Mouse (Mus musculus) macrophage (primary cell): ENCODE measurements around the gene F7. TPM values are rescaled to one million over a fixed set of nuclear protein-coding genes. Genes with fewer than 3 reads are reported as not detected.
A peak's percentile ranks its signal among the peaks of the same experiment; 100 is the strongest.

Source experiments
- H3K27ac ChIP-seq: fragments of 350-480 bp; formaldehyde crosslinking; 2 replicates; pipeline ENCODE4 v1.9.0; 2021
- H3K36me3 ChIP-seq: fragments of 350-480 bp; formaldehyde crosslinking; 2 replicates; pipeline ENCODE4 v1.9.0; 2021; ENCODE audit errors: inconsistent target
- H3K4me3 ChIP-seq: fragments of 350-480 bp; formaldehyde crosslinking; 2 replicates; pipeline ENCODE4 v1.9.0; 2021; ENCODE audit errors: inconsistent target
- H3K79me2 ChIP-seq: fragments of 350-480 bp; formaldehyde crosslinking; 2 replicates; pipeline ENCODE4 v1.9.0; 2021; ENCODE audit errors: inconsistent target
- WGBS: methylation state at CpG from one replicate; pipeline ENCODE4 v1.1.7; 2026; ENCODE audit warnings: inconsistent platforms; ENCODE audit not compliant: missing documents; 5-methylcytosine and 5-hydroxymethylcytosine counted together
- polyA plus RNA-seq: library from polyadenylated mRNA; stranded (reverse); fragments of 250-400 nt; gene quantifications from 3 replicates; pipeline ENCODE4 v1.2.4, GENCODE M21; 2018; ENCODE audit warnings: inconsistent platforms

F7 gene
- polyA plus RNA-seq, 1 experiment from 2014 or later: 5.2 TPM

- Histone ChIP-seq H3K79me2 (no peaks in the 10 kb centered on the region), H3K27ac (no peak overlapping the region), H3K4me3 (no peak overlapping the region), H3K36me3 (no peaks in the 10 kb centered on the region)
- WGBS: 91% methylated on average over 8 of the region's 8 CpGs
Observed at GRCm38 (mm10) chr8:12996831-12997275, 29.0 kb upstream of the F7 start.

- no peaks in the 10 kb centered on the region for H3K36me3 ChIP-seq
- no peaks in the 10 kb centered on the region for H3K79me2 ChIP-seq
- WGBS: 86% methylated on average over 8 of the region's 8 CpGs
- no peak overlapping the region for H3K27ac ChIP-seq
- H3K4me3 ChIP-seq: no peak overlapping the region
Observed at GRCm38 (mm10) chr8:12998331-12998730, 27.5 kb upstream of the F7 start.

DNA sequence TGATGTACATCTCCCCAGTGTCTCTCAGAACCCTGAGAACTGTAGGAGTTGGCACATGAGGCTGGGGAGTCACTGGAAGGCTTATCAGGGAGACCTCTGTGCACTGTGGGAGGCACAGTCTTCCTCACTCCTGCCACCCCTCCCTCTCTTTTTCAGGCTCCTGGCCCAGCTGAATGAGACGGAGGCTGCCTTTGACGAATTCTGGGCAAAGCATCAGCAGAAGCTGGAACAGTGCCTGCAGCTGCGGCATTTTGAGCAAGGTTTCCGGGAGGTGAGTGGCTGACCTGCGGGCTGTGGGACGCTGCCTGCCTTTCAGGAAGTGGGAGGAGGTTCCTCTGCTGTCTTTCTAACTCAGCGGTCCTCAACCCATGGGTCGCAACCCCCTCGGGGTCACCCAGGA, 26.0 kb upstream of the F7 start:
- Histone ChIP-seq H3K36me3 (no peaks in the 10 kb centered on the region), H3K79me2 (no peaks in the 10 kb centered on the region), H3K4me3 (no peak overlapping the region), H3K27ac (no peak overlapping the region)
- WGBS: 70% methylated on average over 9 of the region's 9 CpGs

- Histone ChIP-seq H3K36me3 (no peaks in the 10 kb centered on the region), H3K4me3 (no peak overlapping the region), H3K27ac (no peak overlapping the region), H3K79me2 (no peaks in the 10 kb centered on the region)
- WGBS: 93% methylated on average over 4 of the region's 4 CpGs
Observed at GRCm38 (mm10) chr8:13007458-13007857, 18.4 kb upstream of the F7 start.

DNA sequence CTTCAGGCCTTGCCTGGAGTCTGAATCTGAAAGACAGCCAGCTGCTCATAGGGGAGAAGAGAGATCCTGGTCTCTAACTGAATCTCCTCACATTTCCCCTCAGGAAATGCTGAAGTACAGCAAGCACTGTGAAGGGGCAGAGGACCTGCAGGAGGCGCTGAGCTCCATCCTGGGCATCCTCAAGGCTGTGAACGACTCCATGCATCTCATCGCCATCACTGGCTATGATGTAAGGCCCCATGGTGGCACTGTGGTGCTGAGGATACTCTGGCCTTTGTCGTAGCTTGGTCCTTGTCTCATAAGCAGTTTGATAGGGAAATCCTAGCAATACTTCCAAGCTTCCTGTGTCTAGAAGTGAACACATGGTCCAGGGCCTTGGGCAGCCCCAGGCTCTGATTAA, 15.5 kb upstream of the F7 start:
- H3K36me3 ChIP-seq: no peaks in the 10 kb centered on the region
- no peaks in the 10 kb centered on the region for H3K79me2 ChIP-seq
- WGBS: 53% methylated on average over 4 of the region's 4 CpGs
- no peak overlapping the region for H3K4me3 ChIP-seq
- H3K27ac ChIP-seq: no peak overlapping the region

GRCm38 (mm10) chr8:13019560-13019959, 6.3 kb upstream of the F7 start:
- no peak overlapping the region for H3K4me3 ChIP-seq
- no peak overlapping the region for H3K27ac ChIP-seq
- WGBS: 73% methylated on average over 4 of the region's 4 CpGs
- H3K79me2 ChIP-seq: no peaks in the 10 kb centered on the region
- H3K36me3 ChIP-seq: no peaks in the 10 kb centered on the region

GRCm38 (mm10) chr8:13021830-13022229, 4.0 kb upstream of the F7 start:
- WGBS: 63% methylated on average over 8 of the region's 8 CpGs
- Histone ChIP-seq H3K79me2 (no peaks in the 10 kb centered on the region), H3K36me3 (no peaks in the 10 kb centered on the region)

GRCm38 (mm10) chr8:13027615-13028014, 1.8 kb downstream of the F7 start:
- Histone ChIP-seq H3K36me3 (no peaks in the 10 kb centered on the region), H3K27ac (peak overlapping the region; percentile 71), H3K4me3 (no peak overlapping the region), H3K79me2 (no peaks in the 10 kb centered on the region)
- 10% methylated on average over 5 of the region's 5 CpGs for WGBS

More at GRCm38 (mm10) chr8:13021830-13022229, 4.0 kb upstream of the F7 start:
- Histone ChIP-seq H3K27ac (no peak overlapping the region), H3K4me3 (no peak overlapping the region)

GRCm38 (mm10) chr8:13028482-13028881, 2.6 kb downstream of the F7 start:
- H3K36me3 ChIP-seq: no peaks in the 10 kb centered on the region
- peak overlapping the region; percentile 71 for H3K27ac ChIP-seq
- no peaks in the 10 kb centered on the region for H3K79me2 ChIP-seq
- no peak overlapping the region for H3K4me3 ChIP-seq
- WGBS: 3% methylated on average over 5 of the region's 5 CpGs

GRCm38 (mm10) chr8:13036346-13036812, 10.5 kb downstream of the F7 start:
- no peaks in the 10 kb centered on the region for H3K36me3 ChIP-seq
- peak overlapping the region; percentile 54 for H3K27ac ChIP-seq
- 38% methylated on average over 10 of the region's 10 CpGs for WGBS
- no peaks in the 10 kb centered on the region for H3K79me2 ChIP-seq
- no peak overlapping the region for H3K4me3 ChIP-seq

DNA sequence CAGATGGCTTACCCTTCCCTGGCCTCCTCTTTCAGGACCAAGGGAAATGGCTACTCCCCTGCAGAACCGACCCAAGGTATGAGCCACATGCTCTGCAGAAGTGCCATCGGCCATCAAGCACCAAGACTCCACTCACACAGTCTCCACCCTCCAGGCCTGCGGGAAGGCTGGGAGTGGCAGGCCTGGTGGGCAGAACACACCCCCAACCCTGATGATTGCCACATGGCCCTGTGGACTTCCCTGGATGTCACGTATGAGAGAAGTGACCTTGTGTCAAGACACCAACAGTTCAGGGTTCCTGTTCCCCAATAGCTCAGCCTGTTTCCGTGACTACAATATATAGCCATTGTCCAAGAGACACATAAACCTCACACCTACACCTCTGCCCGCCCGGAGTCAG, 11.2 kb downstream of the F7 start, which contains the start of gene F10:
Gene F10, plus strand, starts transcription at position 294 of the 400 bp plus-strand sequence.
- no peaks in the 10 kb centered on the region for H3K36me3 ChIP-seq
- no peak within 1 kb of the TSS for H3K4me3 ChIP-seq
- WGBS: 53% methylated on average over 6 of the region's 7 CpGs
- peak within 1 kb of the TSS; percentile 54 for H3K27ac ChIP-seq
- no peaks in the 10 kb centered on the region for H3K79me2 ChIP-seq

- no peaks in the 10 kb centered on the region for H3K36me3 ChIP-seq
- peak overlapping the region; percentile 54 for H3K27ac ChIP-seq
- H3K79me2 ChIP-seq: no peaks in the 10 kb centered on the region
- H3K4me3 ChIP-seq: no peak overlapping the region
- 88% methylated on average over 5 of the region's 5 CpGs for WGBS
Observed at GRCm38 (mm10) chr8:13037569-13037968, 11.7 kb downstream of the F7 start.

DNA sequence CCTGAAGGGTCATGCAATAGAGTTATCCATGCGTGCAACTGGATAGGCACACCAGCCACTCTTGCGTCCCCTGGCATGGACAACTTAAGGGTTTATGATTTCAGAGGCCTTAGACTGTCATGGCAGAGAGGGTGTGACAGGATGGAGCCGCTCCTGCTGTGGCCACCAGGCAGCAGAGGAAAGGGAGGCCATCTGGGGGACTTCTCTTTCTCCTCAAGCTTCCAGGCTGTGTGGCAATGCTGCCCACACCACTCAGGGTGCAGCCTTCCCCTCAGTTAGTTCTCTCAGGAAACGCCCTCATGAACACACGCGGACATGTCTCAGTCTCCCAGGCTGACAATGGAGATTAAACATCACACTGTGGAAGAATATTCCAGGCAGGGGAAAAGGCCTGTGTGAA, 13.2 kb downstream of the F7 start:
- WGBS: 42% methylated on average over 6 of the region's 6 CpGs
- Histone ChIP-seq H3K79me2 (no peaks in the 10 kb centered on the region), H3K27ac (no peak overlapping the region), H3K36me3 (no peaks in the 10 kb centered on the region), H3K4me3 (no peak overlapping the region)

DNA sequence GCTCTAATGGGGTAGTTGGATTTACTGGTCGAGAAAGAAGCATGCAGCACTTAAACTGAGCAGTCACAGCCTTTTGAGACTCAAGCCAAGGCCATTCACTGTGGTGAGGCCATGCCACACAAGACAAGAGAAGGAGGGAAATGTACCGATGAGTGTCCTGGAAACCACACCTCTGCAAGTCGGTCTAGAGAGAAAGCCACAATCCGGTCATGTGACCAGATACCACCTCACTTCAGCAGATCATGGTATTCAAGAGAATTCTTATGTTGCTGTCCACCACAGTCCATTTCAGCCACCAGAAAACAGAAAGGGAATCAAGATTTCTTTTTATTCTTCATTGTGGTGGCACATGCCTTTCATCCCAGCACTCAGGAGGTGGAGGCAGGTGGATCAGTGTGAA, 15.6 kb downstream of the F7 start:
- 47% methylated on average over 4 of the region's 4 CpGs for WGBS
- H3K36me3 ChIP-seq: no peaks in the 10 kb centered on the region
- H3K27ac ChIP-seq: no peak overlapping the region
- no peak overlapping the region for H3K4me3 ChIP-seq
- H3K79me2 ChIP-seq: no peaks in the 10 kb centered on the region

DNA sequence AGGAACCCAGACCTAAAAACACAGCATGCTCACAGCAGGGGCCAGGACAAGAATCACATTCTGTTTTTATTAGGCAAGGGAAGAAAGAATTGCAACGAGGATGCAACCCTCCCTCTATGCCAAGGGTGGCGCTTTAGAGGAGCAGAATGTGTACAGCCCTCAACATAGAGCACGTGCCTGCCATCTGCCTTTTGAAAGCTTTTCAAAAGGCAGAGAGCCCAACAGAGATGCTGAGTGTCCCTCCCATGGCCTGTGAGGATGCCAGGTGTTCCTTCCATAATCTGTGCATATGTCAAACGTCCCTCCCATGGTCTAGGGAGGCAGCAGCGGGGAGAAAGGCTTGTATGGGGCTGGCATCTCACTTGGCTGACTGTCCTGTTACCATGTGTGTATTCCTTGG, 21.8 kb downstream of the F7 start:
- Histone ChIP-seq H3K36me3 (no peaks in the 10 kb centered on the region), H3K27ac (no peak overlapping the region), H3K79me2 (no peaks in the 10 kb centered on the region), H3K4me3 (no peak overlapping the region)
- WGBS: 89% methylated on average over 5 of the region's 5 CpGs

DNA sequence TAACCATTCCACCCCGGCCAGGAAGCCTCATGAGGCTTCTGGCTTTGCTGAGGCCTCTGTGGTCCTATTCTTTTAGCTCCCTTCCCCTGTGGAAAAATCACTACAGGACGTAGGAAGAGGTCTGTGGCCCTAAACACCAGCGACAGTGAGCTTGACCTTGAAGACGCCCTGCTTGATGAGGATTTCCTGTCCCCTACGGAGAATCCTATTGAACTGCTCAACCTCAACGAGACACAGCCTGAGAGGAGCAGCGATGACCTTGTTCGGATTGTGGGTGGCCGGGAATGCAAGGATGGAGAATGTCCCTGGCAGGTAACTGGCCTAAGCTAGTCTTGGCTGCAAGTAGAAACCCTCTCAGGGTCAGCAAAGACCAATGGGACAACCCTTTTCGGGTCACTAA, 24.7 kb downstream of the F7 start:
- 95% methylated on average over 10 of the region's 10 CpGs for WGBS
- no peak overlapping the region for H3K27ac ChIP-seq
- H3K36me3 ChIP-seq: no peaks in the 10 kb centered on the region
- no peak overlapping the region for H3K4me3 ChIP-seq
- no peaks in the 10 kb centered on the region for H3K79me2 ChIP-seq
